In genomic region chr2:28414757-28415137, GRCm38 (mm10) we compare ENCODE assay signal across 28 mouse cellular contexts. TPM values are rescaled to one million over a fixed set of nuclear protein-coding genes. Genes with fewer than 3 reads are reported as not detected.
DNase-seq lines count a peak whose midpoint lies in the region; ATAC-seq and TF ChIP-seq lines count a peak whose summit lies in the region.
"Had no signal": no experiment of that assay in that cellular context is flagged by ENCODE, and none has a peak within 500 bp of the region (broad histone marks: within the 10 kb centered on the region; RNA-seq: fewer than 3 reads in every experiment).

No protein-coding gene starts in this region.

- TF ChIP-seq CTCF in cerebellum, adult 2 months (IDR thresholded peaks at IDR 0.05; ENCODE audit: borderline replicate concordance, insufficient read depth, low read depth, low read length): no peak
- TF ChIP-seq CTCF in forebrain, postnatal 0 days (IDR thresholded peaks at IDR 0.05; ENCODE audit: low read depth): no peak

- H3K27me3 ChIP-seq in cerebellum, adult 2 months (ENCODE audit: control insufficient read depth, insufficient read depth, low read length): no peaks in the 10 kb centered on the region
- no peaks in the 10 kb centered on the region for H3K27me3 ChIP-seq in forebrain, embryonic 15.5 days
- no peaks in the 10 kb centered on the region for H3K27me3 ChIP-seq in forebrain, postnatal 0 days (ENCODE audit: insufficient read depth, low read length)
- no peaks in the 10 kb centered on the region for H3K27me3 ChIP-seq in hindbrain, embryonic 15.5 days
- H3K27me3 ChIP-seq in hindbrain, embryonic 10.5 days (ENCODE audit: insufficient read depth, poor library complexity, severe bottlenecking): no peaks in the 10 kb centered on the region
- H3K27me3 ChIP-seq in neural tube, embryonic 13.5 days: no peaks in the 10 kb centered on the region; the same call in 1 of the 2 replicates
- H3K27me3 ChIP-seq: limb, embryonic 13.5 days; lung, embryonic 15.5 days had no signal

- H3K4me3 ChIP-seq in cerebellum, adult 2 months (replicated peaks; ENCODE audit: insufficient read depth, low read depth, low read length): no peak overlapping the region
- no peak overlapping the region for H3K4me3 ChIP-seq in forebrain, embryonic 15.5 days
- H3K4me3 ChIP-seq in forebrain, postnatal 0 days (ENCODE audit: low read depth, low read length): no peak overlapping the region
- no peak overlapping the region for H3K4me3 ChIP-seq in hindbrain, embryonic 15.5 days
- H3K4me3 ChIP-seq in hindbrain, embryonic 10.5 days: no peak overlapping the region
- no peak overlapping the region for H3K4me3 ChIP-seq in neural tube, embryonic 13.5 days
- H3K4me3 ChIP-seq: forebrain, embryonic 10.5 days; heart, adult 2 months; limb, embryonic 13.5 days; lung, embryonic 15.5 days had no signal

- TF ChIP-seq POLR2A in cerebellum, adult 2 months (IDR thresholded peaks at IDR 0.05; ENCODE audit: borderline replicate concordance, insufficient read depth, low read length): no peak

- H3K9me3 ChIP-seq in forebrain, embryonic 15.5 days: no peaks in the 10 kb centered on the region
- no peaks in the 10 kb centered on the region for H3K9me3 ChIP-seq in forebrain, postnatal 0 days (ENCODE audit: low read length)
- H3K9me3 ChIP-seq in hindbrain, embryonic 15.5 days: no peaks in the 10 kb centered on the region
- no peaks in the 10 kb centered on the region for H3K9me3 ChIP-seq in hindbrain, embryonic 10.5 days
- no peaks in the 10 kb centered on the region for H3K9me3 ChIP-seq in neural tube, embryonic 13.5 days
- H3K9me3 ChIP-seq: forebrain, embryonic 10.5 days; G1E; limb, embryonic 13.5 days; lung, embryonic 15.5 days had no signal

- no peak for DNase-seq in cerebellum, adult 2 months
- DNase-seq in cerebellum, adult 18-20 months: no peak
- no peak for DNase-seq in forebrain, postnatal 0 days
- no peak for DNase-seq in hindbrain, embryonic 10.5 days (ENCODE audit: low spot score)
- no peak for DNase-seq in neural tube, embryonic 10.5 days (ENCODE audit: extremely low spot score, low spot score)
- DNase-seq: adrenal gland, adult 8-10 months; kidney, adult 9 months; kidney, postnatal 10 days; thymus, adult 2 months; thymus, postnatal 36 days had no signal

- no peaks in the 10 kb centered on the region for H3K36me3 ChIP-seq in forebrain, embryonic 15.5 days
- H3K36me3 ChIP-seq in forebrain, postnatal 0 days (ENCODE audit: insufficient read depth): no peaks in the 10 kb centered on the region
- no peaks in the 10 kb centered on the region for H3K36me3 ChIP-seq in hindbrain, embryonic 15.5 days
- no peaks in the 10 kb centered on the region for H3K36me3 ChIP-seq in hindbrain, embryonic 10.5 days
- H3K36me3 ChIP-seq in neural tube, embryonic 13.5 days: no peaks in the 10 kb centered on the region
- H3K36me3 ChIP-seq: forebrain, embryonic 10.5 days; G1E; limb, embryonic 13.5 days; lung, embryonic 15.5 days had no signal

- H3K4me1 ChIP-seq in cerebellum, adult 2 months (ENCODE audit: control insufficient read depth, insufficient read depth, low read length): peaks cover 60% of the 10 kb centered on the region
- peaks cover 30% of the 10 kb centered on the region for H3K4me1 ChIP-seq in forebrain, embryonic 15.5 days
- peaks cover 3% of the 10 kb centered on the region; the same call in 1 of the 2 replicates for H3K4me1 ChIP-seq in forebrain, postnatal 0 days (ENCODE audit: insufficient read depth)
- H3K4me1 ChIP-seq in hindbrain, embryonic 15.5 days (replicated peaks): peaks cover 19% of the 10 kb centered on the region
- peaks cover 14% of the 10 kb centered on the region for H3K4me1 ChIP-seq in hindbrain, embryonic 10.5 days (replicated peaks)
- peaks cover 19% of the 10 kb centered on the region for H3K4me1 ChIP-seq in neural tube, embryonic 13.5 days (replicated peaks)

- no peak for ATAC-seq in forebrain, embryonic 15.5 days (replicated peaks)
- ATAC-seq in forebrain, postnatal 0 days: no peak
- no peak for ATAC-seq in hindbrain, embryonic 15.5 days (ENCODE audit: low FRiP score, low read depth)
- no peak for ATAC-seq in neural tube, embryonic 13.5 days (ENCODE audit: low read depth)
- ATAC-seq: forebrain, embryonic 16.5 days; intestine, embryonic 16.5 days had no signal

- no peak overlapping the region for H3K9ac ChIP-seq in forebrain, embryonic 15.5 days (replicated peaks)
- no peak overlapping the region for H3K9ac ChIP-seq in forebrain, postnatal 0 days
- H3K9ac ChIP-seq in hindbrain, embryonic 15.5 days: no peak overlapping the region
- no peak overlapping the region for H3K9ac ChIP-seq in neural tube, embryonic 13.5 days
- H3K9ac ChIP-seq: limb, embryonic 13.5 days; lung, embryonic 15.5 days had no signal

- H3K27ac ChIP-seq in cerebellum, adult 2 months (ENCODE audit: insufficient read depth, low read length): peak overlapping the region; percentile 97
- H3K27ac ChIP-seq in forebrain, embryonic 15.5 days (replicated peaks): peak overlapping the region; percentile 53; the same call in 1 of the 2 replicates
- no peak overlapping the region for H3K27ac ChIP-seq in forebrain, postnatal 0 days (ENCODE audit: low read depth, low read length)
- 0 out of 2 replicates have a peak overlapping the region, but pooled peaks have one; percentile 54 for H3K27ac ChIP-seq in hindbrain, embryonic 15.5 days (replicated peaks)
- H3K27ac ChIP-seq in hindbrain, embryonic 10.5 days: no peak overlapping the region
- H3K27ac ChIP-seq in neural tube, embryonic 13.5 days (replicated peaks): peak overlapping the region; percentile 56; the same call in 1 of the 2 replicates
- H3K27ac ChIP-seq: heart, adult 2 months; limb, embryonic 13.5 days; lung, embryonic 15.5 days had no signal

- 43% methylated on average over 5 of the region's 5 CpGs for WGBS in cerebellum, adult 2 months
- 94% methylated on average over 5 of the region's 5 CpGs for WGBS in forebrain, embryonic 15.5 days
- WGBS in forebrain, postnatal 0 days: 90% methylated on average over 5 of the region's 5 CpGs
- WGBS in hindbrain, embryonic 15.5 days: 84% methylated on average over 5 of the region's 5 CpGs
- WGBS in hindbrain, embryonic 10.5 days: 93% methylated on average over 5 of the region's 5 CpGs
- WGBS in neural tube, embryonic 13.5 days: 94% methylated on average over 5 of the region's 5 CpGs

- H3K4me2 ChIP-seq in forebrain, embryonic 15.5 days (replicated peaks): no peak overlapping the region
- no peak overlapping the region for H3K4me2 ChIP-seq in forebrain, postnatal 0 days (ENCODE audit: low read depth)
- no peak overlapping the region for H3K4me2 ChIP-seq in hindbrain, embryonic 15.5 days
- no peak overlapping the region for H3K4me2 ChIP-seq in neural tube, embryonic 13.5 days
- H3K4me2 ChIP-seq: limb, embryonic 13.5 days; liver, embryonic 11.5 days; lung, embryonic 15.5 days; midbrain, embryonic 11.5 days had no signal

RNA-seq across cellular contexts. Expression of gene Ppp1r26, which starts 31.9 kb away (rescaled TPM):
- polyA plus RNA-seq in cerebellum, adult 2 months (2012; rRNA removed): 11.5 and 12.4 TPM in 2 replicates
- polyA plus RNA-seq in forebrain, embryonic 15.5 days (2015; fragmentation: Nextera tagmentation; extraction: Ambion mirVana): 8.6 and 9.3 TPM in 2 replicates
- total RNA-seq in forebrain, postnatal 0 days (2014; rRNA removed): 35.6 and 60.8 TPM in 2 replicates
- 5.0 and 11.7 TPM in 2 replicates for polyA plus RNA-seq in forebrain, postnatal 0 days (2015; fragmentation: Nextera tagmentation; extraction: Ambion mirVana)
- 16.3 and 17.4 TPM in 2 replicates for polyA plus RNA-seq in hindbrain, embryonic 15.5 days (2015; fragmentation: Nextera tagmentation; extraction: Ambion mirVana)
- polyA plus RNA-seq in hindbrain, embryonic 10.5 days (2016; fragmentation: Nextera tagmentation; extraction: Ambion mirVana): 4.3 and 5.2 TPM in 2 replicates
- polyA plus RNA-seq in neural tube, embryonic 13.5 days (2015; fragmentation: Nextera tagmentation; extraction: Ambion mirVana): 10.3 and 11.1 TPM in 2 replicates
- total RNA-seq: monocyte, adult 5-6 weeks had no signal
- polyA plus RNA-seq: G1E had no signal

RNA-seq across cellular contexts. Expression of gene 1700007K13Rik, which starts 51.4 kb away (rescaled TPM):
- 4.0 TPM in 2 replicates for polyA plus RNA-seq in cerebellum, adult 2 months (2012; rRNA removed)
- 1.1 and 3.2 TPM in 2 replicates for polyA plus RNA-seq in forebrain, embryonic 15.5 days (2015; fragmentation: Nextera tagmentation; extraction: Ambion mirVana)
- total RNA-seq in forebrain, postnatal 0 days (2014; rRNA removed): 5.2 and 5.4 TPM in 2 replicates
- 5.2 and 8.5 TPM in 2 replicates for polyA plus RNA-seq in forebrain, postnatal 0 days (2015; fragmentation: Nextera tagmentation; extraction: Ambion mirVana)
- 2.8 and 3.6 TPM in 2 replicates for polyA plus RNA-seq in hindbrain, embryonic 15.5 days (2015; fragmentation: Nextera tagmentation; extraction: Ambion mirVana)
- 2.3 and 3.6 TPM in 2 replicates for polyA plus RNA-seq in hindbrain, embryonic 10.5 days (2016; fragmentation: Nextera tagmentation; extraction: Ambion mirVana)
- polyA plus RNA-seq in neural tube, embryonic 13.5 days (2015; fragmentation: Nextera tagmentation; extraction: Ambion mirVana): 2.6 and 2.8 TPM in 2 replicates
- total RNA-seq: G1E; gastrocnemius, adult 8-10 months; heart, adult 2 months; hematopoietic stem cell, adult 5-6 weeks; megakaryocyte progenitor cell, adult 5-6 weeks; monocyte, adult 5-6 weeks had no signal
- polyA plus RNA-seq: intestine, embryonic 16.5 days; large intestine, adult 2 months; liver, embryonic 16.5 days; thymus, adult 2 months had no signal

RNA-seq across cellular contexts. Expression of gene Mrps2, which starts 53.1 kb away (rescaled TPM):
- polyA plus RNA-seq in cerebellum, adult 2 months (2012; rRNA removed): 43.2 and 44.5 TPM in 2 replicates
- 49.5 and 49.6 TPM in 2 replicates for polyA plus RNA-seq in forebrain, embryonic 15.5 days (2015; fragmentation: Nextera tagmentation; extraction: Ambion mirVana)
- total RNA-seq in forebrain, postnatal 0 days (2014; rRNA removed): 25.4 and 33.4 TPM in 2 replicates
- polyA plus RNA-seq in forebrain, postnatal 0 days (2015; fragmentation: Nextera tagmentation; extraction: Ambion mirVana): 39.8 and 42.6 TPM in 2 replicates
- polyA plus RNA-seq in hindbrain, embryonic 15.5 days (2015; fragmentation: Nextera tagmentation; extraction: Ambion mirVana): 49.2 and 51.0 TPM in 2 replicates
- 61.7 and 63.1 TPM in 2 replicates for polyA plus RNA-seq in hindbrain, embryonic 10.5 days (2016; fragmentation: Nextera tagmentation; extraction: Ambion mirVana)
- polyA plus RNA-seq in neural tube, embryonic 13.5 days (2015; fragmentation: Nextera tagmentation; extraction: Ambion mirVana): 52.7 and 56.2 TPM in 2 replicates

Comparison
In these comparisons a context has a peak if more than half of its experiments do, and no peak if none do; other contexts are left out.
1. H3K27ac ChIP-seq: peak in cerebellum, adult 2 months (single experiment), forebrain, embryonic 15.5 days (single experiment), hindbrain, embryonic 15.5 days (single experiment) and neural tube, embryonic 13.5 days (single experiment); none in forebrain, postnatal 0 days (single experiment) and hindbrain, embryonic 10.5 days (single experiment).